Mouse (Mus musculus): Measurements from ENCODE around the gene Tspan9.

Tspan9 gene

GRCm38 (mm10) chr6:128021106-128021930 is 122.1 kb downstream of the Tspan9 start:
- DNase-seq (ENCODE audit: inconsistent age in 2 of 2, low spot score in 1 of 2), result no peak

- no peak for DNase-seq (ENCODE audit: inconsistent age in 2 of 2, low spot score in 1 of 2)
Measured at GRCm38 (mm10) chr6:128020521-128021057, 122.8 kb downstream of the Tspan9 start.

GRCm38 (mm10) chr6:128020053-128020452 is 123.3 kb downstream of the Tspan9 start:
- no peak for DNase-seq (ENCODE audit: inconsistent age in 2 of 2, low spot score in 1 of 2)

GRCm38 (mm10) chr6:128019119-128019518 is 124.3 kb downstream of the Tspan9 start:
- no peak for DNase-seq (ENCODE audit: inconsistent age in 2 of 2, low spot score in 1 of 2)

- DNase-seq (ENCODE audit: inconsistent age in 2 of 2, low spot score in 1 of 2), result no peak
Measured at GRCm38 (mm10) chr6:128015304-128015703, 128.1 kb downstream of the Tspan9 start.

GRCm38 (mm10) chr6:128011781-128012180 is 131.6 kb downstream of the Tspan9 start:
- DNase-seq (ENCODE audit: inconsistent age in 2 of 2, low spot score in 1 of 2), result no peak

GRCm38 (mm10) chr6:128011071-128011477 is 132.3 kb downstream of the Tspan9 start:
- peak; percentile 72 to 79 for DNase-seq (ENCODE audit: inconsistent age in 2 of 2, low spot score in 1 of 2)

GRCm38 (mm10) chr6:128010135-128010971 is 133.0 kb downstream of the Tspan9 start:
- DNase-seq (ENCODE audit: inconsistent age in 2 of 2, low spot score in 1 of 2), result no peak

GRCm38 (mm10) chr6:128007982-128008562 is 135.3 kb downstream of the Tspan9 start:
- DNase-seq (ENCODE audit: inconsistent age in 2 of 2, low spot score in 1 of 2), result no peak

GRCm38 (mm10) chr6:128007241-128007701 is 136.1 kb downstream of the Tspan9 start:
- peak in 1 of 2 experiments; percentile 55 for DNase-seq (ENCODE audit: inconsistent age in 2 of 2, low spot score in 1 of 2)

- DNase-seq (ENCODE audit: inconsistent age in 2 of 2, low spot score in 1 of 2), result no peak
Measured at GRCm38 (mm10) chr6:128006156-128006555, 137.2 kb downstream of the Tspan9 start.

- no peak for DNase-seq (ENCODE audit: inconsistent age in 2 of 2, low spot score in 1 of 2)
Measured at GRCm38 (mm10) chr6:128004544-128004943, 138.8 kb downstream of the Tspan9 start.

- DNase-seq (ENCODE audit: inconsistent age in 2 of 2, low spot score in 1 of 2), result no peak
Measured at GRCm38 (mm10) chr6:128003542-128003941, 139.9 kb downstream of the Tspan9 start.

- DNase-seq (ENCODE audit: inconsistent age in 2 of 2, low spot score in 1 of 2), result no peak
Measured at GRCm38 (mm10) chr6:128002667-128003066, 140.7 kb downstream of the Tspan9 start.

GRCm38 (mm10) chr6:128002104-128002503 is 141.3 kb downstream of the Tspan9 start:
- DNase-seq (ENCODE audit: inconsistent age in 2 of 2, low spot score in 1 of 2), result no peak

- DNase-seq (ENCODE audit: inconsistent age in 2 of 2, low spot score in 1 of 2), result no peak
Measured at GRCm38 (mm10) chr6:128001587-128001986, 141.8 kb downstream of the Tspan9 start.

GRCm38 (mm10) chr6:128000777-128001176 is 142.6 kb downstream of the Tspan9 start:
- no peak for DNase-seq (ENCODE audit: inconsistent age in 2 of 2, low spot score in 1 of 2)

GRCm38 (mm10) chr6:127999118-127999517 is 144.3 kb downstream of the Tspan9 start:
- DNase-seq (ENCODE audit: inconsistent age in 2 of 2, low spot score in 1 of 2), result no peak

GRCm38 (mm10) chr6:127996928-127997327 is 146.5 kb downstream of the Tspan9 start:
- DNase-seq (ENCODE audit: inconsistent age in 2 of 2, low spot score in 1 of 2), result no peak

GRCm38 (mm10) chr6:127992993-127993392 is 150.4 kb downstream of the Tspan9 start:
- DNase-seq (ENCODE audit: inconsistent age in 2 of 2, low spot score in 1 of 2), result no peak

GRCm38 (mm10) chr6:127991509-127992176 is 151.8 kb downstream of the Tspan9 start:
- DNase-seq (ENCODE audit: inconsistent age in 2 of 2, low spot score in 1 of 2), result peak; percentile 78 to 87
